Mouse (Mus musculus): Measurements from ENCODE around the gene Ccdc162. TPM values are rescaled to one million over a fixed set of nuclear protein-coding genes. Genes with fewer than 3 reads are reported as not detected.

Ccdc162 gene
- total RNA-seq (2021), result under 1 TPM; 0.38 to 0.88 TPM

DNA sequence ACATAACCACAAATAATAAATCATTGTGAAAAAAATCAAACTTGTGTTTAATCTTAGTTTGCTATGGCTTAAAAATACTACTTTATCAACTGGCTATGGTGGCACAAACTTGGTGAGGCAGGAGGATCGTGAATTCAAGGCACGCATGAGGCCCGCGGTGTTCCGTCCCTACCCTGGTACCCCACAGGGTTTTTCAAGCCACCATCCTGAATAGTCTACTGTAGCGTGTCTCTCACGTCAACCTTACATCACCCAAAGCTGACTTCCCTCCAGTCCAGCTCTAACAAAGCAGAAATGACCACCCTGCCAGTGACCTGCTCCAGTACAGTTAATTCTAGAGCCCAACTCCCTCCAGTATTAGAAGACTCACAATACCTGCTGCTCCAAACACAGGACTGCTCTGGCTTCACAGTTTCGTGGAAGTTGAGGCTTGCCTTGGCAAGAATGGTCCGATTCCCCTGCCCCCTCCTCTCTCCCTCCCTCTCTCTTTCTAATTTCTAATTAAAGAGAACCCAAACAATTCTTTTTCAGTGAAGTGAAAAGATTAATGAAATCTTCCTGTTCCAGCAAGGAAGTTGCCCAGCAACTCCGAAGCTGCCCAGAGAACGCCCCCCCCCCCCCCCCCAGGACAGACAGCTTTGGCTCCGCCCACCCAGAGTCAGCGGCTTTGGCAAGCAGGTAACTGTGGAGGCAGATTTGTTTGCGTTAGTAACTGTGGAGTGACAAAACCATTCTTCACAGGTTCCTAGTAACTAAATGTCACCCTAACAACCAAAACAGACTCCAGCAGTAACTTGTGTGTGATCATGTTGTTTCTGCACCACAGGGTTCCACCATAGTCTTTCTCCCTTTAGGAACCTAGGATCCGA, at the start of gene Ccdc162:
Gene Ccdc162, minus strand, starts transcription at position 606 of the 869 bp plus-strand sequence.
- intact Hi-C loops (cut with DNase I), result no loop called here
- peak; percentile 17 for DNase-seq

DNA sequence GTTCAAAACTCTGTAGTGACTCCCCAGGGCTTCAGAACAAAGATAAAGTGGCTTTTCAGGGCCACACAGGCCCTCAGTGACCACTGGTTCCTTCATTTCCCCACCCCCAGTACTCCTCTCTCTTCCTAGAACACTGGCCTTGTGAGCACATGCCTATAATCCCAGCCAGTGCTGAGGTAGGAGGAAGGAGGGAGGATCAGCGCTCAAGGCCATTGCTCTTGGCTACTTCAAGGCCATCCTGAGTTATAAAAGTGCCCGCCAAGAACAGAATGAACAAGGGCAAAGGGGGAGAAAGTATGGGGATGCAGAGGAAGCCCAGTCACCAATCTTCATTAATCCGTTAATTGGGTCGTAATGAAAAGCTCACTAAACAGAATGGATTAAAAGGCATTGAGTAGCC, 49.2 kb upstream of the Ccdc162 start:
- intact Hi-C loops (cut with DNase I), result no loop called here
- DNase-seq, result no peak

DNA sequence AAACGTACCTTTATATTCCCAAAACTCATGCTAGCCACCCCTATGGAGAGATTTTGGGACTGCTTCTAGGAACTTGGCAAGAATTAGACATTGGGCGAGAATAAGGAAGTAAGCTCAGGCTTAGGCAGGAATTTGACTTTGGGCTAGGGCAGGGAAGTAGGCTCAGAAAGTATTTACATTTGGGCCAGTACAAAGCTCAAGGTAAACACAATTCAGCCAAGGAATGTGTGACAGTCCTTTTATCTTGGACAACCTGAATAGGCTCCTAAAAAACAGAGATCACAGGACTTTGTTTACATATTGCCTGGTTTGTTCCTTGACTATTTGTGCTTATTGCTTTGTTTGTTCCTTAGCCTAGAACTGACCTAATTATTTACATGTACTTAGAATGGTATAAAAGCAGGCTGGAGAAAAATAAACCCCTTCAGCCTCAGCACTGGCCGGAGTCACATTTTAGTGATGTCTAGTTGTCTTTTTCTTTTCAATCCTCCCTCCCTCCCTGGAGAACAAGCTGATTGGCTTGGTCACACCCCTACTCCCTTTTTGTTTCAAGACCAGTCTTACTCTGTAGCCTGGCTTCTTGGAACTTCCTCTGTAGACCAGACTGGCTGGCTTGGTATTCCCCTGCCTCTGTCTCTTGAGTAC, 47.4 kb upstream of the Ccdc162 start:
- intact Hi-C loops (cut with DNase I), result no loop called here
- DNase-seq, result no peak

DNA sequence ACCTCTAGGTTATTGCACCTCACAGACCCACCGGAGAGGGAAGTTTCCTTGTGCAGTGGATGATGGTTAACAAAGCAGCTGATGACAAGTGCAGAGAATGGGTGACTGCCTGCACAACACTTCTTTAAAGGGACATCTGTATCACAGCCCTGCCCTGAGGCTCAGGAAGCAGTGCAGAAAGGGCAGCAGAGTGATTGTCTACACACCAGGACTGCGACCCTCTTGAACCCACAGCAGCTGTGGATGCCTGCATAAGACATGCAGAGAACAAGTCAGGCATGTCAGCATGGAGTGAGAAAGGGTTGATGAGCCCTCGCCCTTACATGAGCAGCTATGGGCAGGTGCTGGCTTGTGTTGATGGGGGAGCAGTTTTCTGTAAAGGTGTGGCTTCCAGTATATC, 44.4 kb upstream of the Ccdc162 start:
- DNase-seq, result no peak
- intact Hi-C loops (cut with DNase I), result no loop called here

DNA sequence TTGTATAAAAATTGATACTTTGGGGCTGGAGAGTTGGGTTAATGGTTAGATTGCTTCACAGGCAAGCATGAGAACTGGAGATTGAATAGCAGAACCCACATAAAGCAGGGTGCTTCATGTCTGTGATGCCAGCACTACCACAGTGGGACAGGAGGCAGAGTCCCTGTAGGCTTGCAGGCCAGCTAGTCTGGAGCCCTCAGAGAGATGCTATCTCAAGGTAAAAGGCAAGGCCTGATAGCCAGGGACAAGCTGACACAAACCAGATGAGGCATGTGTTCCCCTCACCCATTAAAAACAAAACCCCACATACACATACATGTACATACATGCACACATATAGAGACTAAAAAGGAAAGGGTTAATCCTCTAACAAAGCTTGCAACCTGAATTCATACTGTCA, 41.6 kb upstream of the Ccdc162 start:
- intact Hi-C loops (cut with DNase I), result no loop called here
- DNase-seq, result no peak

DNA sequence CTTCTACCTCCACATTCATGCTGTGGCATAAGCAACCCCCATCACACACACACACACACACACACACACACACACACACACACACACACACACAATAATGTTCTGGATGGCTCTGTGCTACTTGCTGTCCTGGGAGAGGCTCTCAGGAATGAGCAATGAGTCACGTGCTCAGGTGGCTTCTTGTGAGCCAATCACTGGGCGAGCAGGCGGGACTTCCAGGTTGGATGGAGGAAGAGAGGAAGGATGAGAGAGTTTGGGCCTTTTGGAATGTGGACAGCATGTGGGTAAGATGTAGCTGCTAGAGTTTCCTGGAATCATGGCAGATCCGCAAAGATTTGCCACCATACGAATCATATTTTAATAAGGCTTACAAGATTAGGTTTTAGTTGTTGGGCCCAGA, 40.8 kb upstream of the Ccdc162 start:
- intact Hi-C loops (cut with DNase I), result no loop called here
- DNase-seq, result no peak

DNA sequence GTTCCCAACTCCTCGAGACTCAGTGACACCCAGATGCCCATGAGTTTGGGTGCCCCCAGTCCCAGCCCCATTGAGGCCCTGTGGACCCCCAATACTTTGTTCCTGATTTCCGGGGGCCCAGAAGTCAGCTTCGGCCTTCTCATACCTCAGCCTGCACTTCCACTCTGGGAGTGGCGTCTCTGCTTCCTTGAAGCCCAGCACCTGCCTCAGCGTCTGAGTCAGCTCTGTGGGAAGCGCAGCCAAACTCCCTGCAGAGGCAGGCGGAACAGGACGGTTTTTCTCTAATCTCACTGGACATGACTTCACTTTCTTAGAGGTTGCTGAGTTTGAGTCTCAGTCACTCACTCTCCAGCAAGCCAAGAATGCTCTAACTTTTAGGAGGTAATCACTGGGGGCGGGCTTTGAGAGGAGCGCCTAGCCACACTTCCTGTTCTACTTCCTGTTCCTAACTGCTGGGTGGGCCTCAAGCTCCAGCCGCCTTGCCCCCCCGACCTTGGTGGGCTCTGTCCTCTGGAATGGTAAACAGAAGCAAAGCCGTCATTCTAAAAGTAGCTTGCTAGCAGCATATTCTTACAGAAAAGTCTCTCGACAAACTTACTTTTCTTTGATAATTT, 35.5 kb upstream of the Ccdc162 start:
- no peak for DNase-seq
- intact Hi-C loops (cut with DNase I), result no loop called here

DNA sequence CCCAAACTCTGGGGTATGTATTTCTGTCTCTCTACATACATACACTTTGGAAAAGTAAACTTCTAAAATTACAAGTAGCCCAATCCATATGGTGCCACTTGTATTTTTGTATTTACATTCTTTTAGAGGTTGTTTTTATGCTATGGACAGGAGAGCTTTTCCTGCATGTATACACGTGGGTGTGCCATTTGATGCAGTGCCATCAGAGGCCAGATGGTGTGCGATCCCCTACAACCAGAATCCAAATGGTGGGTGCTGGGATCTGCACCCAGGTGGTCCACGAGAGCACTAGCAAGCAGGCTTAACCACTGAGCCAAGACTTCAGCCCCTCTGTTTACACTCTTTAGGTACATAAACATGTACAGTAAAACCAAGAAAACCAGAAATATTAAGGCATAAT, 32.9 kb upstream of the Ccdc162 start:
- intact Hi-C loops (cut with DNase I), result no loop called here
- peak; percentile 18 for DNase-seq

DNA sequence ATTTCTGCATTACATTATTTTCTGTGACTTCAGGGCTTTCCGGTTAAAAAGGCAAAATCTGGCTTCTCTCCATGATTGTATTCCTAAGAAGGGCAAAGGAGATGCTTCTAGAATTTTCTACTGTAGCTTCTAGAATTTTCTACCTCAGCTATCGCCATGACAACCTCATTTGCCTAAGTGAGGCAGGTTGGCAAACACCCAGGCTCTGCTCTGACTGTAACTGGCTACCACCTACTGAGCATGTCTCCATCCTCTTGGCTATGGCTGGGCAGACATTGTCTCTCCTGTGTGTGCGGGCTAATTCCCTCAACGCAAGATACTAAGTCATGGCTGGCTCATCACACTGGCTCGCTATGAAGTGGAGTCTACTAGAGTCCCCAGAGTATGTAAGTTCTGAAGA, 30.1 kb upstream of the Ccdc162 start:
- intact Hi-C loops (cut with DNase I), result no loop called here
- peak; percentile 69 for DNase-seq

DNA sequence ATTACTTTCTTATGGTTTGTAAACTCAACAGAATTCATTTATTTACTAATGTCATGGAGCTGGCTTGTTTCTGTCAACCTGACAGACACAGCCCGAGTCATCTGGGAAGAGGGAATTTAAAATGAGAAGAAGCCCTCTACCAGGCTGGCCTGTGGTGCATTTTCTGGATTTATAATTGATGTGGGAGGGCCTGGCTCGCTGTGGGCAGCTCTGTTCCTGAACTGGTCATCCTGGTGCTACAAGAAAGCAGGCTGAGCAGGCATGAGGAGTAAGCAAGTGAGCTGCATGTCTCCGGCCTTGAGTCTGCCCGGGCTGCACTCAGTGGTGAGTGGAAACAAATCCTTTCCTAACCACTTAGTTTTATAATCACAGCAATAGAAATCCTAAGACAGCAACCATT, 27.6 kb upstream of the Ccdc162 start:
- intact Hi-C loops (cut with DNase I), result no loop called here
- no peak for DNase-seq

DNA sequence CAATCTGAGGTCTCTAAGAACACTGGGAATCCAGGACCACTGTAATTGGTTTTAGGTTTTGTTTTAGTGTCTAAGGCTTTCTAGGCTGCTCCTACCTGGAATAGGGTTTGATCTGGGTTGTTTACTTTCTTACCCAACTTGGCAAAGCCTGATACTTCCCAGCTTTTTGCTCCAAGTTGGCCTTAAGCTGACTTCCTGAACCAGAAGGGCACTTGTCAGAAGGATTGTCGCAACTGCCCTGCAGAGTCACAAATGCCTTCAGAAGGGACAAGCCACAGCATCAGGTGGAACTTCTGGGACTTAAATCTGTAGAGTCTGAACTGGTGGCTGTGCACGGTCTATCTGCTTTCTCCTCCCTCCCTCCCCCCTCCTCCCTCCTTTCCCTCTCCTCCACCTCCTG, 23.8 kb upstream of the Ccdc162 start:
- intact Hi-C loops (cut with DNase I), result no loop called here
- no peak for DNase-seq

DNA sequence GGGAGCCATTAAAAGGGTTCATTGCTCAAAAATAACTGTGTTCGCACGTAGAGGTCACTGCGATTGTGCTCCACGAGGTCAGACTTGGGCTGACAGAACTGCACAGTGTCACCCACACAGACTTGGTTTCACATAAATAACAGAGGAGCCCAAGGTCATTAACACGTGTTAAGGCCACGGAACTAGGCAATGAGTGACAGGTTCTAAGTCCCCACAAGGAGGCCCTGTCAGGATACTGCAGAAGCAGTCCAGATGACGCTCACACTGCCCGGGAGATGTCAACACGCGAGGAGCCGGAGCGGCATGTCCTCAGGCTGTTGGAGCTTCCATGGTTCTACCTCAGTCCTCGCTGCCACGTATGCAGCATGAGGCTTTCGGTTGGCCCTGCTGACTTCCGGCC, 20.8 kb upstream of the Ccdc162 start:
- DNase-seq, result no peak
- intact Hi-C loops (cut with DNase I), result no loop called here

DNA sequence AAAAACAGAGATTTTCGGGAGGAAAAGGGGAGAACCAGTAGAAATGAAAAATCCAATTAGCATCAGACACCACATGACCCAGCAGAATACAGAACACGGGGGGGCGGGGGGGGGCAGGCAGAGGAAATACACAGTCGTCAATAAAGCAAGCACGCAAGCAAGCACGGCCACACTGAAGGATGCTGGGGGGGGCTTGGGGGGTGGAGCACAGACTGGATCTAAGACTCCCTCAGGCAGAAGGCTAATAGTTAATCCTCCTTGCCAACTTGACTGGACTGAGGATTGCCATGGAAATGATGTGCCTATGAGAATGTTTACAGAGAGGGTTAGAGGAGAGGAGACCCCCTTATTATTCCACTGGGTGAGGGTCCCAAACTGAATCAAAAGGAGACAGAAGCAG, 19.0 kb upstream of the Ccdc162 start:
- no peak for DNase-seq
- intact Hi-C loops (cut with DNase I), result no loop called here

DNA sequence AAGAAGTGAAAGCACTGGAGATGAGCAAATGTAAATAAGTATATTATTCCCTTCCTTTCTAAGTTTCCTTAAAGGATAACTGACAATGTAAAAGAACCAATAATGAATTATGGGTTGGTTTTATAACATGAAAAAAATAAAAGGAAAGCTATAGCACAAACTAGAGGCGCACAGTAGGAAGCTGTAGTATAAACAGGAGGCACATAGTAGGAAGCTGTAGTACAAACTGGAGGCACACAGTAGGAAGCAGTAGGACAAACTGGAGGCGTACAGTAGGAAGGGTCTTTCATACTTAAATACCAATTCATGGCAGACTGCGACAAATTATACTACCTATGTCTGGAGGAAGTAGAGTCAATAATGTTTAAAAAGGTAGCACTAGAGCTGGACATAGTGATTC, 16.8 kb upstream of the Ccdc162 start:
- intact Hi-C loops (cut with DNase I), result no loop called here
- no peak for DNase-seq

DNA sequence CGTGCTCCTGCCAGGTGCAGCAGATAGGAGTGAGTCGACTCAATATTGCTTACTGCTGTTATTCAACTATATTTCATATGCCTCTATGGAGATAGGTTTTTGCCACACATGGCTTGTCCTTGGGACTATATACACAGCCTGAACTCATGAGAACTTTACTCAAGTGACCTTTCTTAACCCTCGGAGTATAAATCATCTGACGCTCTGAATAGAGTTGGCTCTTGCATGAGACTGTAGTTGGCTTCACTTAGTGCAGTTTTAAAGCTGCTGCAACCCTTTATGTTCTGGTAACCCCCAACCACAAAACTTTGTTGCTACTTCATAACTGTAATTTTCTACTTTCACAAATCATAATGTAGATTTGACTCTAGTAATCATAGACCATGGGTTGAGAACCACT, 15.5 kb upstream of the Ccdc162 start:
- DNase-seq, result no peak
- intact Hi-C loops (cut with DNase I), result no loop called here

DNA sequence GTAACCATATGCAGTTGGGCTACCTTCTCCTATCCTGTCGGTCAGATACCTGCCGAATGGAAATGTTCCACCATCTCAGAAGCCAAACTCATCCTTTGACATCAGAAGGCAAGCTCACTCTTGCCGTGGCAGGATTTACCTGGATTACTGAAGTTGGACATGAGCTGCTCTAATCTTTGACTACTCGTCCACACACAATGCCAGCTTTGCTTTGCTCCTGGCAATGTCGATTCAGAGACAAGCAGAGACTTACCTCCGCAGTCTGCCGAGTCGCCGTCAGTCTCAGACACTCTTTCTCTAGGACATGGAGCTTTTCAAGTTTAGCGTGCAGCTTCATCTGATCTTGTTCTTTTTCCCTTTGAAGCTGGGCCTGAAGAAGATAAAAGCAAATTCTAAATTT, 14.3 kb upstream of the Ccdc162 start:
- DNase-seq, result no peak
- intact Hi-C loops (cut with DNase I), result no loop called here

DNA sequence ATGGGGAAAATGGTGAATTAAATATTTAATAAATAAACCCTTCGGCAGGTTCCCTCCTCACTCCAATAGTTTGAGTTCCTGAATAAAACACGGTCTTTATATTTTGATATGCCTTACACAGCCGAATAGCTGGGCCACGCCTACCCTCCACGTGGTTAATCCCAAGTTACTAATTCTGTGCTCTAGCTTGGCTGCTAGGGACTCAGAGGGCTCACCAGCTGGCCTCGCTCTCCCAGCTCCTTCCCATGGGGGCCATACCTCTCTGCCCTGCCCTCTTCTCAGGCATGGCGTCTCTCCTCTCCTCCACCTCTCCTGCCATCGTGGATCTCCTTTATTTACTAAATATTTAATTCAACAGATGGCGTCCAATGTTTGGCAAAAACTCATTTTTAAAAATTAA, 9.8 kb upstream of the Ccdc162 start:
- no peak for DNase-seq
- intact Hi-C loops (cut with DNase I), result no loop called here

DNA sequence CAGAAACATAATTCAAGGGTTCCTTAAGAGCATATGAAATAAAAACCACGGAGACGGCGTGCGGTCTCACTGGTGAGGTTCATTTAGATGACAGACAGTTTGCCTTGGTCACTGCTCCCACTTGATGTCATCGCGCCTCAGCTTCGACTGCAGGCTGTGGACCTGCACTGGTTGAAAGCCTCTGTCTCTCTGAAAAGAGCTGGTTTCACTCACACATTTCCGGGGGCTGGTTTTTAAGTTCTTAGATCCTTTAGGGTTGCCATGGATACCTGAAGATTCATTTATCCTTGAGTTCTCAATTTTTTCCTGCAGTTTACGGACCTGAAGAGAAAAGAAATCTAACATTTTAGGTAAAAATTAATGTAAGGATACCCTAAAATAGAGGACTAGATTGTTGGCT, 3.2 kb upstream of the Ccdc162 start:
- DNase-seq, result no peak
- intact Hi-C loops (cut with DNase I), result no loop called here

DNA sequence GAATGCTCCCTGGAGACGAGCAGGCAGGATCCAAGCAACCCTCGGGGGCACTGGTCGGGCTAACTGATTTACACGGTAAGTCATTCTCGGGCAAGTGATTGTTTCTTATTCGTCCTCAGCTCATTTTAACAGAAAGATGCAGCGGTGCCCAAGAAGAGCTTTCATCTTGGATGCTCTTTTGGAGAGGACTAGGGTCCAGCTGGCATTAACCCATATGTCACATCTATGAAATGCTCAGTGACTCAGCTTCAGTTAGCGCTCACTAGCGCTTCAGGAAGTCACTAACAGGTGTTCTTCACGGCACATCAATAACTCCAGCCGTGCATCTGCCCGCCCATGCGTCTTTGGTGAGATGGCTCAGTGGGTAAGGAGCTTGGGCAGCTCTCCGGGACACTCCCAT, 877 bp downstream of the Ccdc162 start:
- DNase-seq, result peak; percentile 8
- intact Hi-C loops (cut with DNase I), result no loop called here

DNA sequence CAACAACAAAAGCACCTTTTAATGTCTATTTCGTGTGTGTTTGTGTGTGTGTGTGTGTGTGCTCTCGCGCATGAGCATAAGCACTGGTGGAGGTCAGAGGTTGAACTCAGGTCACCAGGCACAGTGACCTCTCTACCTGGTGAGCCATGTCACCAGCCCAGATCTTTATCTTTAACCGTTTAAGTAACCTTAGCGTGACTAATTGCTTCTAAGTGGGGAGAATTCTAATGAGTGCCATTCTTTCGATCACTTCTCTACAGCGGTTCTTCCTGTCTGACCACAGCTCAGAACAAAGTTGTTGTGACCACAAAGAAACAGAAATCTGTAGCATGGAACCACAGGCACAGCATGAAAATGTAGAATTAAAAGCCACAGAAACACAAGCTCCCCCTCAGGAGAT, 5.0 kb downstream of the Ccdc162 start:
- intact Hi-C loops (cut with DNase I), result no loop called here
- DNase-seq, result no peak

DNA sequence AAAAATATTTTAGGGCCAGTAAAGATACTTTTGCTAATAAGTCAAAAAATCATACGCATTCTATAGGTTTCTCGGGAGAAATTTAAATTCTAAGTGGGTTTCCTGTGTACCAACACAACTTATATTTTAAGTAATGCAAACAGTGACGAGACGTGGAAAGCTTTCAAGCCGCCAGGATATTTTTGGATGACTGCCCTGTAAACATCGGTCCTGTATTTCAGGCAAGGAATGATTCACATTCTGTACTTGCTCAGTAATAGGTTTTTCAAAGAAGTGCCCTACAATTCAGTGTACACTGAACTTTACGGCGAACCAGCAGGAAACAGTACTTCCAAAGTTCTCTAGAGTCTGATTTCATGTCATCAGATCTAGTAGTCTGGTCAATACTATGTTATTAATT, 5.7 kb downstream of the Ccdc162 start:
- no peak for DNase-seq

DNA sequence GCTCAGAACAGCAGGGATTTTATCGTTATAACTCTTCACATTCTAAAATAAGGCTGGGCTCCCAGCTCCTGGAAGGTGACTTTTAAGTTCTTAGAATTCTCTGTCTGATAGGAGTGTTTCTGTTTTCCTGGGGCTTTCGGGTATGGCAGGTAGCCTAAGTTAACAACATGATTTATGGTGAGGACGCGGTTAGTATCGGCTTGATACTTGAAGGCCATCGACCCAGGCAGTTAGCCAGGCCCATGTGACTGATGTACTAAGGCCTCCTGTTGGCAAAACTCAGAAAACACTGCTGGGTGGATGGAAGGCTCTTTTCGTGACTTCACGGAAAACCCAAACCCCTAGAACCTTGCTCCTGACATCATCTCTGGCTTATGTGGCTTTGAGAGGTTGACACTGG, 7.1 kb downstream of the Ccdc162 start:
- intact Hi-C loops (cut with DNase I), result no loop called here
- DNase-seq, result no peak

More for the DNA sequence above, 5.7 kb downstream of the Ccdc162 start:
- intact Hi-C loops (cut with DNase I), result no loop called here

Data from left cerebral cortex, postnatal 4 days (tissue).